11 mouse cellular contexts compared by ENCODE assay signal in genomic region chr5:116744389-116744788, GRCm38 (mm10).
A peak's percentile ranks its signal among the peaks of the same experiment; 100 is the strongest.
DNase-seq lines count a peak whose midpoint lies in the region; ATAC-seq lines count a peak whose summit lies in the region.
"Had no signal": no experiment of that assay in that cellular context is flagged by ENCODE, and none has a peak within 500 bp of the region (broad histone marks: within the 10 kb centered on the region; RNA-seq: fewer than 3 reads in every experiment).

No protein-coding gene starts in this region.

- H3K9ac ChIP-seq in neural tube, embryonic 15.5 days (replicated peaks) = no peak overlapping the region
- H3K9ac ChIP-seq: hindbrain, embryonic 15.5 days; liver, embryonic 14.5 days had no signal

- H3K27ac ChIP-seq in neural tube, embryonic 15.5 days (replicated peaks) = no peak overlapping the region
- H3K27ac ChIP-seq: hindbrain, embryonic 15.5 days; liver, embryonic 14.5 days had no signal

- peaks cover 2% of the 10 kb centered on the region; the same call in 1 of the 2 replicates for H3K4me1 ChIP-seq in neural tube, embryonic 15.5 days

- ATAC-seq in neural tube, embryonic 15.5 days (ENCODE audit: low FRiP score) = no peak
- no peak for ATAC-seq in inflammation-experienced regulatory T-cells, adult 6 months

- no peaks in the 10 kb centered on the region for H3K9me3 ChIP-seq in neural tube, embryonic 15.5 days (replicated peaks)
- H3K9me3 ChIP-seq: hindbrain, embryonic 15.5 days had no signal

- no peak overlapping the region for H3K4me2 ChIP-seq in neural tube, embryonic 15.5 days
- H3K4me2 ChIP-seq: hindbrain, embryonic 15.5 days had no signal

- H3K4me3 ChIP-seq in neural tube, embryonic 15.5 days (replicated peaks) = no peak overlapping the region
- H3K4me3 ChIP-seq: hindbrain, embryonic 15.5 days had no signal

- no peaks in the 10 kb centered on the region for H3K27me3 ChIP-seq in neural tube, embryonic 15.5 days (replicated peaks)
- H3K27me3 ChIP-seq: hindbrain, embryonic 15.5 days had no signal

- peak; percentile 4 for DNase-seq in gastrocnemius, postnatal 14 days
- DNase-seq in gastrocnemius, postnatal 25 days = no peak
- peak; percentile 63 for DNase-seq in neural tube, embryonic 10.5 days (ENCODE audit: extremely low spot score, low spot score)
- peak; percentile 62 for DNase-seq in forelimb bud, embryonic 11.5 days (ENCODE audit: low read depth, low spot score)
- no peak for DNase-seq in B cell, adult 2 months
- no peak for DNase-seq in thymus, postnatal 4 days
- DNase-seq: spleen, adult 18-20 months had no signal

- 13% methylated on average over 10 of the region's 10 CpGs for WGBS in neural tube, embryonic 15.5 days

- no peaks in the 10 kb centered on the region for H3K36me3 ChIP-seq in neural tube, embryonic 15.5 days
- H3K36me3 ChIP-seq: hindbrain, embryonic 15.5 days had no signal

- intact Hi-C loops in gastrocnemius, postnatal 14 days (cut with DNase I; ENCODE audit: low total_unique reads) = no loop called here

Comparison
In these comparisons a context has a peak if more than half of its experiments do, and no peak if none do; other contexts are left out.
1. DNase-seq: peak in gastrocnemius, postnatal 14 days (single experiment), neural tube, embryonic 10.5 days (single experiment) and forelimb bud, embryonic 11.5 days (single experiment); none in gastrocnemius, postnatal 25 days (single experiment), B cell, adult 2 months (0 of 2) and thymus, postnatal 4 days (single experiment).